Mouse (Mus musculus) bone marrow, adult 2 months (tissue): ENCODE data around the gene Pak7. TPM values are rescaled to one million over a fixed set of nuclear protein-coding genes. Genes with fewer than 3 reads are reported as not detected.
"Not testable (repeated sequence)": the region's sequence is repeated elsewhere in the genome, so short reads cannot be mapped to it uniquely, and the experiment has no call there.

Experiments used
- H3K27ac ChIP-seq: fragments of 200-500 bp; 2 replicates; pipeline ENCODE4 v1.5.1; 2012; ENCODE audit warnings: low read depth, mild to moderate bottlenecking, control low read depth, inconsistent platforms, low read length; ENCODE audit not compliant: control insufficient read depth, poor library complexity, insufficient read depth
- H3K4me1 ChIP-seq: fragments of 200-500 bp; 2 replicates; pipeline ENCODE4 v1.6.1; 2011; ENCODE audit warnings: low read length; ENCODE audit not compliant: control insufficient read depth, insufficient read depth
- H3K4me3 ChIP-seq: fragments of 200-500 bp; replicated peaks from 2 replicates; pipeline ENCODE3; 2011; ENCODE audit warnings: mild to moderate bottlenecking, low read depth, low read length, control low read depth; ENCODE audit not compliant: control insufficient read depth
- CTCF ChIP-seq: fragments of 200-500 bp; IDR thresholded peaks from 2 replicates; pipeline ENCODE4 v1.5.1; 2011; ENCODE audit warnings: low read length, control low read depth; ENCODE audit not compliant: control insufficient read depth, insufficient read depth
- POLR2A ChIP-seq: fragments of 200-500 bp; IDR thresholded peaks from 2 replicates; pipeline ENCODE4 v1.6.1; 2011; ENCODE audit warnings: low read depth, mild to moderate bottlenecking, control low read depth, low read length, borderline replicate concordance; ENCODE audit not compliant: control insufficient read depth
- WGBS: fragments of 180-500 bp; shearing (Covaris S2); methylation state at CpG from one replicate; pipeline ENCODE4 v1.1.7; 2018; 5-methylcytosine and 5-hydroxymethylcytosine counted together
- polyA plus RNA-seq: library from polyadenylated mRNA; stranded (reverse); fragments of >200 nt; gene quantifications from 2 replicates; pipeline ENCODE4 v1.2.4, GENCODE M21; 2011; ENCODE audit warnings: low replicate concordance; ENCODE audit not compliant: missing spikeins, insufficient read depth, insufficient read length

The Pak7 gene
- polyA plus RNA-seq, 1 experiment: not detected

DNA sequence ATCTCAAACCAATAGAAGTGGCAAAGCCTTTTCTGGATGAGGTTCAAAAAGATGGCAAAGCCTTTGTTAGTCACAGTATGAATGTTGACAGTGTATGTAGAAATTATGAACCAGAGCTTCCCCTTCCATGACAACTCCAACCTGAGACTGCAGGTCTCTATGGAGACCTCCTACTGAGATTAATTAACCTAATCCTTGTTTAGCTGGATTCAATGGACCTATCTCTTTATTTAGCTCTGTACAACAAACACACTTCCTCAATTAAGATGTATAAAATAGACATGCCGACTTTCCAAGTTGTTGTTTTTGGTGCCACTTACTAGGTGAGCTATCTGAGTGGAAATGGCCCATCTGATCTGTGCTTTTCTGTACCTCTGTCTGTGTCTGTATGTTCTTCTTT, 90.4 kb downstream of the Pak7 start:
- H3K27ac ChIP-seq: no peak overlapping the region
- H3K4me1 ChIP-seq: no peaks in the 10 kb centered on the region
- WGBS: 63% methylated on average over 1 of the region's 1 CpGs
- no peak for TF ChIP-seq CTCF
- TF ChIP-seq POLR2A: no peak
- H3K4me3 ChIP-seq: no peak overlapping the region

DNA sequence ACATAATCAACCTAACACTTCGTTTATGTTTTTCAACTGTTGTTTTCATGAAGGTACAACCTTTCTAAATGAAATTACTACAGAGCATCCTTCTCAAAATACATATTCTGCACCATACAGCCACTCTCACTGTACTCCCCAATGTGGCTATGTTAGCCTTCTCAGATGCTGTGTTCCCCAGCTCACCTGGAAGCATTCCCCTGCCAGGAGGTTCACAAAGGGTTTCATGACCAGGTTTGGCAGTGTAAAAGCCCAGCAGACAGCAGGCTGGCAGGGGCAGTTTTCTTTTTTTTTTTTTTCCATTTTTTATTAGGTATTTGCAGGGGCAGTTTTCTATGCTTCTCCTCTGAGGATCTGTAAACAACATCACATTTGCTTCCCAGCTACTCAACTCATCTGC, 105.7 kb downstream of the Pak7 start:
- Histone ChIP-seq H3K4me1 (no peaks in the 10 kb centered on the region), H3K4me3 (no peak overlapping the region), H3K27ac (no peak overlapping the region)
- WGBS: 68% methylated on average over 1 of the region's 1 CpGs
- TF ChIP-seq POLR2A (no peak), CTCF (no peak)

DNA sequence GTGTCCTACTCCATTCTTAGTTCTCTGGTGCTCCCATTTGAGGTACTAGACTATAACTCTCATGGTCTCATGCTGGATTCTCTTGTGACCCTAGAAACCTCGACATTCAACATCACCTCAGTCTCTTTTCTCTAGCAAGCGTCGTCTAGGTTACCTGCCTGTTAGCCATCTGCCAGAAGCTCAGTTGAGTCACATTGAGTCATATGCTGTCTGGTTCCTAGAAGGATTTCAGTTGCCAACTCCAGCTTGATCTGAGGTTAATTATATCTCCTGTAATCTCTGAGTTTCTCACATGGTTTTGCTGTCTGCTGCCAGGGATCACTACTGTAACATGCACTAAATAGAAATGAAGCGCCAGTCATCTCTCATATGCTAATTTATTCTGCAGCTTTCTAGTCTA, 145.8 kb downstream of the Pak7 start:
- not testable (repeated sequence) for H3K27ac ChIP-seq, H3K4me3 ChIP-seq, H3K4me1 ChIP-seq
- 75% methylated on average over 4 of the region's 4 CpGs for WGBS

DNA sequence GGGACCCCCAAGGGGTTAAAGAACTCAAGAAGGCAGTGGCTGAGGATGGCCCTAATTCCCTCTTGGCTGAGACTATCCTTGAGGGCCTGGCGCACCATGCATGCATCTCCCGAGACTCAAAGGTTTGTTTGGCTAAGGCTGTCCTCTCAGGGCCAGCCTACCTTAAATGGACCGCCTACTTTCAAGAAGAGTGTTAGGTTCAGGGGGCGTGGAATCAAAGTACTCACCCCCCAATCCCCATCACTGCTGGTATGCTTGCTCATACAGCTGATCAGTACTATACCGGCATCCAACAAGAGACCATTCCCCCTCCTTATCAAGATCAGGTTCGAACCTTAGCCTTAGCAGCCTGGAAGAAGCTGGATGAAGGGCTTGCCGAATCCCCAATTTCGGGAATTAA, 156.5 kb downstream of the Pak7 start:
- Histone ChIP-seq H3K27ac (no peak overlapping the region), H3K4me1 (no peaks in the 10 kb centered on the region), H3K4me3 (no peak overlapping the region)
- 87% methylated on average over 8 of the region's 8 CpGs for WGBS
- no peak for TF ChIP-seq CTCF
- no peak for TF ChIP-seq POLR2A

DNA sequence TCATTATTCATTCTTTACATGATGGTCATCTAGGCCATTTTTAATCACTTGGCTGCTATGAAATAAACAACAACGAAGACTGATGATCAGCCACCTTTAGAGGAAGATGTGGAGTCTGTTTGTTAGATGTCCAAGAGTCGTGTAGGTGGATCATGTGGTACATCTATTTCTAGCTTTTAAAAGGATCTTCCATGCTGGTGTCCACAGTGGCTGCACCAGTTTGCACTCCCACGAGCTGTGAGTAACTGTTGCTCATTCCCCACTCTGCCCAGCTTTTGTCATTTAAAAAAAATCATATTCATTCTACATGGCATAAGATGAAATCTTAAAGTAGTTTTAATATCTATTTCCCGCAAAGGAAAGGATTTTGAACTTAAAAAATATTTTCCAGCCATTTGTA, 183.7 kb downstream of the Pak7 start:
- no peaks in the 10 kb centered on the region for H3K4me1 ChIP-seq
- 64% methylated on average over 4 of the region's 4 CpGs for WGBS

DNA sequence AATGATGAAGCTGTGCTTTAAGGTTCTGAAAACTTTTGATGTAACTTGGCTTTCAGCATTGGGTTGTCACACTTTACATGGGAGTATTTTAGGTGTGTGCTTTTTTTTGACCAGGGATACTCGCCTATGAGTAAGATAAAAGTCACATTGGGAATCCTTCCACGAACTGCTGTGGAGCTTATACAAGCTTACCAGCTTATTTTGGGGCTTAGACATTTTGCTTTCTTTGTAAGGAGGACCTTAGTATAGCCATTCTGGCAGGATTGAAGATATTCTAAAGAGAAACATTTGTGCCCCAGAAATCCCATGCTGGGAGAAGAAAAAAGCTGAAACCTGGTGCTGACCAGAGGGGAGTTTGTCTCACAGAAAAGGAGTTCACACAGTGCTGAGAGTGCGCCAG, 212.7 kb downstream of the Pak7 start:
- Histone ChIP-seq H3K27ac (no peak overlapping the region), H3K4me1 (no peaks in the 10 kb centered on the region), H3K4me3 (no peak overlapping the region)
- 61% methylated on average over 3 of the region's 3 CpGs for WGBS
- no peak for TF ChIP-seq CTCF
- TF ChIP-seq POLR2A: no peak

More for the DNA sequence above, 183.7 kb downstream of the Pak7 start:
- no peak overlapping the region for H3K27ac ChIP-seq
- no peak overlapping the region for H3K4me3 ChIP-seq
- no peak for TF ChIP-seq CTCF
- no peak for TF ChIP-seq POLR2A

DNA sequence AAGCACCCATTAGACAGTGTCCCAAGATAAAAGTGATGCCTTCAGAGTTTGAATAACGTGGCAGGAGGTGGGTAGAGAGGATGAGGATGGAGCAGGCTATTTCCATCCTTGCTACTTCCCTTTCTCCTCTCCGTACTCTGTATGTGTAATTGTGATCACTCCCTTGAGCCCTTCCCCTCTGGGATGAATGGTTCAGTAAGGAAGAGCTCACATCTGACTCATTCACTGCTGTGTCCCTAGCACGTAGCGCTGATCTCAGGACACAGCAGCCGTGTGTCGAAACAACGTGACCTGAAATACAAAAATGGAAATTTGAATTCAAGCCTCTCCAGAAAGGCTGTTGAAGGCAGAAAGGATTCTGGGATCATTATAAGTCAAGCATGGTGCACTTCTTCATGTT, 237.0 kb downstream of the Pak7 start:
- no peak overlapping the region for H3K27ac ChIP-seq
- no peaks in the 10 kb centered on the region for H3K4me1 ChIP-seq
- TF ChIP-seq POLR2A: no peak
- no peak for TF ChIP-seq CTCF
- H3K4me3 ChIP-seq: no peak overlapping the region
- WGBS: 69% methylated on average over 7 of the region's 7 CpGs

DNA sequence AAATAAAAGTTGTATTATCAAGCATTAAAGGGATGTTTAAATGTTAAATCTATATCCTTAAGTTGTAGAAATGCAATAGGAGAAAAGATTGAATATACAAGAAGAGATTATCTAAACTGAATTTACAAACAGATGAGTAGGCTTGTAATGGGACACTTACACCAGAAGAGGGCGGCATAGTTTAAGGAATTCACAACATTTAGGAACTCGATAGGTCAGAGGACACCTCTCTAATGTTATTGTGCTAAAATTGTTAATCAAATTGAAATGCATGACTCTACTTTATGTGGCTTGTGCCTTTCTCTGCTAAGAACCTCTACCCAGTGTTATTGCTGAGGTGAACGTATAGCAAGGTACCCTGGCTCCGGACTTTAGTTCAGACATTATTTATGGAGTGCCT, 238.2 kb downstream of the Pak7 start:
- TF ChIP-seq CTCF (no peak), POLR2A (no peak)
- H3K4me3 ChIP-seq: no peak overlapping the region
- no peaks in the 10 kb centered on the region for H3K4me1 ChIP-seq
- no peak overlapping the region for H3K27ac ChIP-seq
- WGBS: 30% methylated on average over 4 of the region's 4 CpGs

DNA sequence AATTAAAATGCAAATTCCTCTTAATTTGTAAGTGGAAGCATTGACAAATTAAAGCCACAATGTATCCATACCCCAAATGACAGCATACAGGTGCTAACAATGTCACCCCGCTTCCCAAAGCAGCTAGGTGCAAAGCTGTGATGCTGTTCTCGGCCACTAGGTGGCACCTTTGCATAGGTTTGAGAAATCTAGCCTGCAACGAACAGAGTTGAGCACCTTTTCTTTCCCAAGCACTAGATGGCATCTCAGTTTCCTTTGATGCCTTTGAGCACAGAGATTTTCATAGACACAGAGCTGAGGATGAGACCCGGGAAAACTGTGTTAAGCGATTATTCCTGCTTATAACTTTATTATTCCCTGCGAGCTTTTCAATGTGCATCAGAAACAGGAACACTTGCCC, 238.8 kb downstream of the Pak7 start:
- H3K27ac ChIP-seq: no peak overlapping the region
- WGBS: 7% methylated on average over 6 of the region's 6 CpGs
- H3K4me1 ChIP-seq: no peaks in the 10 kb centered on the region
- no peak overlapping the region for H3K4me3 ChIP-seq
- TF ChIP-seq CTCF (peak; percentile 73), POLR2A (no peak)

DNA sequence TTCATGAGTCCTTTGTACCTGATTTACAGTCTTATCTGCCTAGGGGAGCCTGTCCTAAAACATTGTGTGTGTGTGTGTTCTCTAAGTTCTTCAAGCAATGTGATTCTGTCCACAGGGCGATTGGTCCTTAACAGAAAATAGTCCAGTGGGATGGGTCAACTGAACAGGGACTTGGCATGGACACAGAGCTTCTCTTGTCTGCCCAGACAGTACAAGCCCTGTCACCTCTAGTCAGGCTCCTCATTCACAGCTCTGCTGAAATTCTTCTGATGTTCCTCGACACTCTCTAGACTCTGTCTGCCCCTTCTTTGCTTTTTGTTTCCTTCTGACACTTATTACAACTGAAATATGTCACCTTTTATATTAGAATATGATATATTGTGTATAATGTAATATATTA, 247.0 kb downstream of the Pak7 start:
- Histone ChIP-seq H3K4me1 (no peaks in the 10 kb centered on the region), H3K4me3 (no peak overlapping the region), H3K27ac (no peak overlapping the region)
- 56% methylated on average over 2 of the region's 2 CpGs for WGBS
- no peak for TF ChIP-seq CTCF
- TF ChIP-seq POLR2A: no peak
